Mouse (Mus musculus): Measurements from ENCODE around the gene Nrp1.

Gene Nrp1

GRCm38 (mm10) chr8:128371789-128372188, 13.4 kb downstream of the Nrp1 start:
- DNase-seq = no peak

GRCm38 (mm10) chr8:128372724-128373123, 14.3 kb downstream of the Nrp1 start:
- no peak for DNase-seq

GRCm38 (mm10) chr8:128373418-128373817, 15.0 kb downstream of the Nrp1 start:
- DNase-seq = no peak

GRCm38 (mm10) chr8:128375291-128375690, 16.9 kb downstream of the Nrp1 start:
- no peak for DNase-seq

GRCm38 (mm10) chr8:128383176-128383575, 24.8 kb downstream of the Nrp1 start:
- DNase-seq = no peak

GRCm38 (mm10) chr8:128384366-128384765, 26.0 kb downstream of the Nrp1 start:
- DNase-seq = no peak

- DNase-seq = no peak
Measured at GRCm38 (mm10) chr8:128384921-128385332, 26.5 kb downstream of the Nrp1 start.

- DNase-seq = no peak
Measured at GRCm38 (mm10) chr8:128386963-128387621, 28.7 kb downstream of the Nrp1 start.

- DNase-seq = no peak
Measured at GRCm38 (mm10) chr8:128390759-128391158, 32.4 kb downstream of the Nrp1 start.

- DNase-seq = no peak
Measured at GRCm38 (mm10) chr8:128391182-128391760, 32.9 kb downstream of the Nrp1 start.

- DNase-seq = no peak
Measured at GRCm38 (mm10) chr8:128394671-128395193, 36.3 kb downstream of the Nrp1 start.

GRCm38 (mm10) chr8:128396968-128397367, 38.6 kb downstream of the Nrp1 start:
- DNase-seq = no peak

- no peak for DNase-seq
Measured at GRCm38 (mm10) chr8:128397441-128397840, 39.0 kb downstream of the Nrp1 start.

GRCm38 (mm10) chr8:128398472-128399091, 40.2 kb downstream of the Nrp1 start:
- no peak for DNase-seq

GRCm38 (mm10) chr8:128400286-128400685, 41.9 kb downstream of the Nrp1 start:
- no peak for DNase-seq

- DNase-seq = peak; percentile 13
Measured at GRCm38 (mm10) chr8:128404876-128405275, 46.5 kb downstream of the Nrp1 start.

GRCm38 (mm10) chr8:128413381-128413780, 55.0 kb downstream of the Nrp1 start:
- DNase-seq = no peak

GRCm38 (mm10) chr8:128415730-128416684, 57.6 kb downstream of the Nrp1 start:
- DNase-seq = peak; percentile 87

GRCm38 (mm10) chr8:128416896-128417295, 58.5 kb downstream of the Nrp1 start:
- DNase-seq = no peak

GRCm38 (mm10) chr8:128417956-128418796, 59.8 kb downstream of the Nrp1 start:
- no peak for DNase-seq

GRCm38 (mm10) chr8:128419984-128420383, 61.6 kb downstream of the Nrp1 start:
- DNase-seq = no peak

GRCm38 (mm10) chr8:128420402-128420801, 62.0 kb downstream of the Nrp1 start:
- no peak for DNase-seq
